Mouse (Mus musculus) stomach, postnatal 0 days (tissue): ENCODE results near the gene Naa80. TPM values are rescaled to one million over a fixed set of nuclear protein-coding genes. Genes with fewer than 3 reads are reported as not detected.
A peak's percentile ranks its signal among the peaks of the same experiment; 100 is the strongest.

Experiments
- ATAC-seq: fragments of 200-750 bp; cut with Nextera tagmentation; 2 replicates; pipeline ENCODE4 v1.8.0; 2017; ENCODE audit not compliant: low FRiP score, low TSS enrichment
- DNase-seq: peaks from one replicate; pipeline ENCODE4 v3.0.0-alpha.2; 2016; ENCODE audit warnings: low spot score
- H3K27ac ChIP-seq: fragments of 300-500 bp; sonication (generic); replicated peaks from 2 replicates; pipeline ENCODE4 v1.5.1; 2014; ENCODE audit warnings: mild to moderate bottlenecking, control low read depth
- H3K27me3 ChIP-seq: fragments of 300-500 bp; sonication (generic); 2 replicates; pipeline ENCODE4 v1.6.1; 2014; ENCODE audit warnings: low read length; ENCODE audit not compliant: control insufficient read depth, insufficient read depth
- H3K36me3 ChIP-seq: fragments of 300-500 bp; sonication (generic); 2 replicates; pipeline ENCODE4 v1.6.1; 2014; ENCODE audit warnings: low read length, mixed read lengths; ENCODE audit not compliant: control insufficient read depth, insufficient read depth
- H3K4me1 ChIP-seq: fragments of 300-500 bp; sonication (generic); replicated peaks from 2 replicates; pipeline ENCODE4 v1.6.1; 2014; ENCODE audit warnings: antibody characterized with exemption; ENCODE audit not compliant: control insufficient read depth, insufficient read depth
- H3K4me2 ChIP-seq: fragments of 300-500 bp; sonication (generic); replicated peaks from 2 replicates; pipeline ENCODE4 v1.6.1; 2014; ENCODE audit warnings: low read depth, mild to moderate bottlenecking, control low read depth, moderate library complexity
- H3K4me3 ChIP-seq: fragments of 300-500 bp; sonication (generic); 2 replicates; pipeline ENCODE4 v1.5.1; 2014; ENCODE audit warnings: low read depth, low read length, control low read depth
- H3K9ac ChIP-seq: fragments of 300-500 bp; sonication (generic); 2 replicates; pipeline ENCODE4 v1.6.1; 2014; ENCODE audit warnings: mild to moderate bottlenecking, low read length, control low read depth, mixed read lengths
- H3K9me3 ChIP-seq: fragments of 300-500 bp; sonication (generic); 2 replicates; pipeline ENCODE4 v1.6.1; 2016; ENCODE audit warnings: low read length; ENCODE audit not compliant: control insufficient read depth
- CTCF ChIP-seq: IDR thresholded peaks from 2 replicates; pipeline ENCODE4 v1.5.1; 2016; ENCODE audit warnings: antibody characterized with exemption, low read depth, mild to moderate bottlenecking, moderate library complexity
- EP300 ChIP-seq: optimal IDR thresholded peaks from 2 replicates; pipeline ENCODE3; 2016; ENCODE audit warnings: antibody characterized with exemption
- WGBS: fragments of 180-500 bp; shearing (Covaris S2); extraction: QIAGEN DNeasy Blood & Tissue Kit; methylation state at CpG from one replicate; pipeline ENCODE4 v1.1.7; 2014; 5-methylcytosine and 5-hydroxymethylcytosine counted together
- polyA plus RNA-seq: library from polyadenylated mRNA; unstranded; fragments of >200 nt; fragmentation: Nextera tagmentation; extraction: Ambion mirVana; gene quantifications from 2 replicates; pipeline ENCODE4 v1.2.1, GENCODE M21; 2015

The Naa80 gene
- polyA plus RNA-seq, 1 experiment from 2014 or later, result 13.3 TPM

DNA sequence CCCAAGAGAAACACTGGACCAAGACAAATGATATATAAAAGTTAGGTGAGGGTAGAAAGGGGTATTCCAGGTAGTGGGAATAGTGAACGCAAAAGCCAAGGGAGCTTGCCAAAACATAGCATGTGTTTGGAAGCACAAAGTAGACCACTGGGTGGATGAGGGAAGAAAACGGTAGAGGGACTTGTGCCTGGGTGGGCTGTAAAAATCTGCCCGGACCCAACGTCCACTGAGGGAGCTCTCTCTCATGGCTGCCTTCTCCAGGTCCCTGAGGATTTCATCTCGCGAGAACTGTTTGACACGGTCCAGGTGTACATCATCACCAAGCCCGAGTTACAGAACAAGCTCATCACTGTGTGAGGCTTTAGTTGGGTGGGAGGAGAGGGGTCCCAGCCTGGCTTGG, 36.0 kb upstream of the Naa80 start:
- H3K9me3 ChIP-seq, result no peaks in the 10 kb centered on the region
- H3K4me2 ChIP-seq, result peak overlapping the region; percentile 78
- peak overlapping the region; percentile 55; the same call in 1 of the 2 replicates for H3K9ac ChIP-seq
- WGBS, result 35% methylated on average over 8 of the region's 8 CpGs
- no peak overlapping the region for H3K27ac ChIP-seq
- ATAC-seq (no peak), DNase-seq (no peak)
- no peaks in the 10 kb centered on the region for H3K27me3 ChIP-seq
- TF ChIP-seq EP300 (no peak), CTCF (no peak)
- 0 out of 2 replicates have a peak, but pooled peaks cover 2% of the 10 kb centered on the region for H3K4me1 ChIP-seq
- H3K36me3 ChIP-seq, result peaks cover 13% of the 10 kb centered on the region
- H3K4me3 ChIP-seq, result peak overlapping the region; percentile 63

DNA sequence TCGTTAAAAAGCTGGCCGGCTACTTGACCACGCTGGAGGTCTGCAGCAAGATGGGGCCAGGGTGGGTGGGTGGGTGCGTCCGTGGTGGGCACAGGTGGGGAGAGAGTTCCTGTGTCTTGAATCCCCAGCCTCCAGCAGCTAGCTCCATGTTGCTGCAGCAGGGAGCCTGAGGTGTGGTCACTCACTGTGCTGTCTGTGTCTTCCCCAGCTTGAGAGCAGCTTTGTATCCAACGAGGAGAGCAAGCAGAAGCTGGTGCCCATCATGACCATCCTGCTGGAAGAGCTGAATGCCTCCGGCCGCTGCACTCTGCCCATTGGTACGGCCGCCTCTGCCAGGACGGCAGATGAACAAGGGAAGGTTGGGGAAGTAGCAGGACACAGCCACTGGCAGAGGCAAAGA, 35.4 kb upstream of the Naa80 start:
- TF ChIP-seq EP300 (no peak), CTCF (no peak)
- WGBS, result 82% methylated on average over 11 of the region's 11 CpGs
- no peak overlapping the region for H3K27ac ChIP-seq
- no peaks in the 10 kb centered on the region for H3K27me3 ChIP-seq
- peaks cover 13% of the 10 kb centered on the region for H3K36me3 ChIP-seq
- H3K4me2 ChIP-seq, result no peak overlapping the region
- H3K4me3 ChIP-seq, result no peak overlapping the region
- no peaks in the 10 kb centered on the region for H3K9me3 ChIP-seq
- no peak for DNase-seq
- no peak overlapping the region for H3K9ac ChIP-seq
- 0 out of 2 replicates have a peak, but pooled peaks cover 2% of the 10 kb centered on the region for H3K4me1 ChIP-seq
- no peak for ATAC-seq

DNA sequence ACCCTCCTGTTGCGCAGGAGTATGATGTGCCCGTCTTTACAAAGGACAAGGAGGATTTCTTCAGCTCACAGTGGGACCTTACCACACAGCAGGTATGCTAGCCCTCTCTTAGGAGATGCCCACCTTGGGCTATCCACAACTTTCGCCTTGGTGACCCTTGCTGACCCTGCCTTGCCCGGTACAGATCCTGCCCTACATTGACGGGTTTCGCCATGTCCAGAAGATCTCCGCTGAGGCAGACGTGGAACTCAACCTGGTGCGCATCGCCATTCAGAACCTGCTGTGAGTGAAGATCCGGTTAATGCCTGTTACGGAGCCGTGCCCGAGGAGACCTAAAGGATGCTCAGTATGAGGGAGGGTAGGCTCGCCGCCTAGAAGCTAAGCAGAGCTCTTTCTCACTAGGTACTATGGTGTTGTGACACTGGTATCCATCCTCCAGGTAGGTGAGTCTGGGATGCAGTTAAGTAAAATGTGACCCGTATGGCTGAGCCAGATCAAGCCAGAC, 34.4 kb upstream of the Naa80 start:
- WGBS, result 93% methylated on average over 17 of the region's 17 CpGs
- 0 out of 2 replicates have a peak, but pooled peaks cover 2% of the 10 kb centered on the region for H3K4me1 ChIP-seq
- no peak overlapping the region for H3K27ac ChIP-seq
- no peaks in the 10 kb centered on the region for H3K9me3 ChIP-seq
- DNase-seq, result no peak
- no peak overlapping the region for H3K4me2 ChIP-seq
- no peak overlapping the region for H3K4me3 ChIP-seq
- H3K36me3 ChIP-seq, result peaks cover 10% of the 10 kb centered on the region
- TF ChIP-seq EP300 (no peak), CTCF (no peak)
- H3K27me3 ChIP-seq, result no peaks in the 10 kb centered on the region
- no peak overlapping the region for H3K9ac ChIP-seq
- no peak for ATAC-seq

DNA sequence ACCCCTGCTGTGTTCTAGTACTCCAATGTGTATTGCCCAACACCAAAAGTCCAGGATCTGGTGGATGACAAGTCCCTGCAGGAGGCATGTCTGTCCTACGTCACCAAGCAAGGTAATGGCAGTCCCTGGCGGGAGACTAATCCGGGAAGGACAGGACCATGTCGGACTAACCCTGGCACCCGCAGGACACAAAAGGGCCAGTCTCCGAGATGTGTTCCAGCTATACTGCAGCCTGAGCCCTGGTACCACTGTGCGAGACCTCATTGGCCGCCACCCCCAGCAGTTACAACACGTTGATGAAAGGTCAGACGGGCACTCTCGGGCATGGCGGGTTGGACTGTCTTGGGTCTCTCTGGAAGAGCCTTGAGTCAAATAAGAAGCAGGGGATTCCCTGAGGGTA, 34.0 kb upstream of the Naa80 start:
- H3K27me3 ChIP-seq, result no peaks in the 10 kb centered on the region
- 88% methylated on average over 12 of the region's 12 CpGs for WGBS
- no peak overlapping the region for H3K27ac ChIP-seq
- no peaks in the 10 kb centered on the region for H3K9me3 ChIP-seq
- peaks cover 7% of the 10 kb centered on the region for H3K36me3 ChIP-seq
- no peak overlapping the region for H3K4me3 ChIP-seq
- ATAC-seq (no peak), DNase-seq (no peak)
- H3K4me2 ChIP-seq, result no peak overlapping the region
- H3K9ac ChIP-seq, result no peak overlapping the region
- 0 out of 2 replicates have a peak, but pooled peaks cover 2% of the 10 kb centered on the region for H3K4me1 ChIP-seq
- TF ChIP-seq CTCF (no peak), EP300 (no peak)

DNA sequence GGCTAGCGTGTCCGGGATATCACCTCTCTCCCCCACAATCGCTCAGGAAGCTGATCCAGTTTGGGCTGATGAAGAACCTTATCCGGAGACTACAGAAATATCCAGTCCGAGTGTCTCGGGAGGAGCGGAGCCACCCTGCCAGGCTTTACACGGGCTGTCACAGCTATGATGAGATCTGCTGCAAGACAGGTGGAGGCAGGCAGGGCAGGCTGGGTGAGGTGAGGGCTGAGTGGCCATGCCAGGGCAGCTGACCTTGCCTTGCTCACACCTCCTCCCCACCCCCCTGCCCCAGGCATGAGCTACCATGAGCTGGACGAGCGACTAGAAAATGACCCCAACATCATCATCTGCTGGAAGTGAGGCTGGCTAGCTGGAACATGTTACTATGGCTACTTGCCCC, 33.5 kb upstream of the Naa80 start:
- H3K4me1 ChIP-seq, result 0 out of 2 replicates have a peak, but pooled peaks cover 2% of the 10 kb centered on the region
- no peak for ATAC-seq
- no peak for DNase-seq
- H3K9ac ChIP-seq, result no peak overlapping the region
- WGBS, result 85% methylated on average over 10 of the region's 10 CpGs
- H3K27me3 ChIP-seq, result no peaks in the 10 kb centered on the region
- H3K9me3 ChIP-seq, result no peaks in the 10 kb centered on the region
- TF ChIP-seq CTCF (no peak), EP300 (no peak)
- no peak overlapping the region for H3K4me3 ChIP-seq
- H3K4me2 ChIP-seq, result no peak overlapping the region
- peaks cover 4% of the 10 kb centered on the region; the same call in 1 of the 2 replicates for H3K36me3 ChIP-seq
- no peak overlapping the region for H3K27ac ChIP-seq

DNA sequence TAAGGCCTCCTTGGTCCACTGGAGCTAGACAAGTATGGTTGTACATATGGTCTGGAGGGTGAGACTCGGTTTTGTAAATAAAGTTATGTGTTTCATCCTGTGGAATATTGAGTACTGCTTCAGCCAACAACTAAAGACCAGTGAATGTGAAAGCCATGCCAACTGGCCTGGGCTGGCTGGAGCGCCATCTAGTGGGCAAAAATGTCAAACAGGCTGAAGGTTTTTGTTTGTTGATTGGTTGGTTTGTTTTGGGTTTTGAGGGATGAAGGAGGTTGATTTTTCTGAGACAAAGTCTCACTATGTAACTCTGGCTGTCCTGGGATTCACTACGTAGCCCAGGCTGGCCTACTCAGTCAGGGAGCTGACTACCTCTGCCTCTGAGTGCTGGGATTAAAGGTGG, 33.1 kb upstream of the Naa80 start:
- H3K9me3 ChIP-seq, result no peaks in the 10 kb centered on the region
- DNase-seq (peak; percentile 79), ATAC-seq (no peak)
- no peak overlapping the region for H3K27ac ChIP-seq
- H3K4me2 ChIP-seq, result no peak overlapping the region
- no peak overlapping the region for H3K4me3 ChIP-seq
- H3K36me3 ChIP-seq, result peaks cover 4% of the 10 kb centered on the region; the same call in 1 of the 2 replicates
- H3K27me3 ChIP-seq, result no peaks in the 10 kb centered on the region
- 7% methylated on average over 3 of the region's 3 CpGs for WGBS
- H3K4me1 ChIP-seq, result 0 out of 2 replicates have a peak, but pooled peaks cover 2% of the 10 kb centered on the region
- TF ChIP-seq CTCF (peak; percentile 96), EP300 (no peak)
- no peak overlapping the region for H3K9ac ChIP-seq
